Mouse (Mus musculus): ENCODE measurements around the gene Avpr1b.

- TF ChIP-seq CTCF (IDR thresholded peaks at IDR 0.05; ENCODE audit: low read depth, low read length) = no peak
- no peak for TF ChIP-seq EP300 (IDR thresholded peaks at IDR 0.05; ENCODE audit: insufficient read depth, low read depth, low read length)
These were observed at the start of gene Avpr1b for GRCm38 (mm10) chr1:131598905-131599304.

Measured in ES-Bruce4 (cell line).